Mouse (Mus musculus) bone marrow macrophage, adult 2 months (primary cell): ENCODE measurements around the gene Ntan1.

ENCODE experiments used
- CTCF ChIP-seq: IDR thresholded peaks from 2 replicates; pipeline ENCODE4 v1.5.1; 2012; ENCODE audit warnings: low read depth, mild to moderate bottlenecking, low read length, moderate library complexity
- POLR2A ChIP-seq: IDR thresholded peaks from 2 replicates; pipeline ENCODE4 v1.6.1; 2012; ENCODE audit warnings: mild to moderate bottlenecking, low read depth, low read length, borderline replicate concordance

GRCm38 (mm10) chr16:13804666-13805065 lies 14.0 kb upstream of the Ntan1 start:
- TF ChIP-seq POLR2A (no peak), CTCF (no peak)
